10 mouse cellular contexts compared by ENCODE assay signal in genomic region chr3:61243876-61244527, GRCm38 (mm10).
DNase-seq lines count a peak whose midpoint lies in the region; ATAC-seq lines count a peak whose summit lies in the region.
"Had no signal": no experiment of that assay in that cellular context is flagged by ENCODE, and none has a peak within 500 bp of the region (broad histone marks: within the 10 kb centered on the region; RNA-seq: fewer than 3 reads in every experiment).

No protein-coding gene starts in this region.

- ATAC-seq in forebrain, embryonic 16.5 days, result peak; percentile 72

- H3K9me3 ChIP-seq in forebrain, embryonic 16.5 days (ENCODE audit: control insufficient read depth, low read length), result no peaks in the 10 kb centered on the region
- H3K9me3 ChIP-seq: embryonic facial prominence, embryonic 12.5 days; limb, embryonic 13.5 days had no signal

- peak; percentile 40 to 65 for DNase-seq in heart, postnatal 10 days
- DNase-seq in heart, adult 11 months, result no peak
- DNase-seq in CD4-positive helper T cell, adult 2 months (ENCODE audit: low read depth, low spot score), result peak; percentile 36
- peak; percentile 1 to 17 for DNase-seq in adrenal gland, postnatal 36 days
- peak; percentile 37 to 64 for DNase-seq in layer of hippocampus, postnatal 10 days (ENCODE audit: low spot score in 2 of 2)
- DNase-seq in neural tube, embryonic 10.5 days (ENCODE audit: extremely low spot score, low spot score), result peak; percentile 21
- DNase-seq in spleen, adult 12 weeks (ENCODE audit: low spot score), result no peak

- H3K9ac ChIP-seq in forebrain, embryonic 16.5 days (replicated peaks; ENCODE audit: low read depth, low read length), result no peak overlapping the region
- H3K9ac ChIP-seq: embryonic facial prominence, embryonic 12.5 days; limb, embryonic 13.5 days had no signal

- H3K4me3 ChIP-seq in forebrain, embryonic 16.5 days (replicated peaks; ENCODE audit: low read length), result no peak overlapping the region
- H3K4me3 ChIP-seq: embryonic facial prominence, embryonic 12.5 days; limb, embryonic 13.5 days had no signal

- WGBS in forebrain, embryonic 16.5 days, result 18% methylated on average over 6 of the region's 6 CpGs

- H3K27ac ChIP-seq in forebrain, embryonic 16.5 days (ENCODE audit: low read length), result no peak overlapping the region
- H3K27ac ChIP-seq: embryonic facial prominence, embryonic 12.5 days; limb, embryonic 13.5 days had no signal

- no peak overlapping the region for H3K4me2 ChIP-seq in forebrain, embryonic 16.5 days (ENCODE audit: low read length)
- H3K4me2 ChIP-seq: embryonic facial prominence, embryonic 12.5 days; limb, embryonic 13.5 days had no signal

- intact Hi-C loops in heart, postnatal 10 days (cut with DNase I), result loop anchor here (2.0 to 10.0 kb wide), 3 partner anchors 591 to 1215 kb away; no protein-coding TSS in a partner anchor

- no peaks in the 10 kb centered on the region for H3K4me1 ChIP-seq in forebrain, embryonic 16.5 days (replicated peaks; ENCODE audit: control insufficient read depth, insufficient read depth, low read length)
- H3K4me1 ChIP-seq: embryonic facial prominence, embryonic 12.5 days; limb, embryonic 13.5 days had no signal

- H3K36me3 ChIP-seq in forebrain, embryonic 16.5 days (ENCODE audit: control insufficient read depth, insufficient read depth), result no peaks in the 10 kb centered on the region
- H3K36me3 ChIP-seq: embryonic facial prominence, embryonic 12.5 days; limb, embryonic 13.5 days had no signal

- no peaks in the 10 kb centered on the region for H3K27me3 ChIP-seq in forebrain, embryonic 16.5 days (replicated peaks; ENCODE audit: control insufficient read depth, insufficient read depth, low read length)
- H3K27me3 ChIP-seq: embryonic facial prominence, embryonic 12.5 days; limb, embryonic 13.5 days had no signal

Comparison
In these comparisons a context has a peak if more than half of its experiments do, and no peak if none do; other contexts are left out.
1. DNase-seq: peak in heart, postnatal 10 days (2 of 2), CD4-positive helper T cell, adult 2 months (single experiment), adrenal gland, postnatal 36 days (2 of 2), layer of hippocampus, postnatal 10 days (2 of 2) and neural tube, embryonic 10.5 days (single experiment); none in heart, adult 11 months (single experiment) and spleen, adult 12 weeks (single experiment).